Mouse (Mus musculus): ENCODE measurements around the gene Gm20388. TPM values are rescaled to one million over a fixed set of nuclear protein-coding genes. Genes with fewer than 3 reads are reported as not detected.

The Gm20388 gene
- polyA plus RNA-seq, 1 experiment from 2014 or later, result not detected

DNA sequence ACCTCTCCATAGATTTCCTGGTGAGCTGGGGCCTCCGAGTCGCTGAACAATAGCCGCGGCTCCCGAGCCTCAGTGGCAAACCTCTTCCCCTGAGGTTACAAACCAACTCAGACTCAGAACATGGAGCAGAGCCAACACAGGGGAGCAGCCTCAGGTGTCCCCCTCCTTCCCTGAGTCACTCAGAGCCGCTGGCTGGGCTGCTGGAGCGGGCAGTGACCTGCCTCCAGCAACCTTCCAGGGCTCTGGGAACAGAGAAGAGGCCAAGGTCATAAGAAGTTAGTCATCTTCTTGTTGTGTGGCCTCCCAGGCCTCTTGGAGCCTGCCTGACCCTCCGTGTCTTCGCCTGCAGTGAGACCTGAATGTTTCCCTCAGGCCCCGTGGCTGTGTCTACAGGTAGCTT lies 1107.6 kb downstream of the Gm20388 start:
- Histone ChIP-seq H3K36me3 (ENCODE audit: control insufficient read depth, insufficient read depth, low read length) (no peaks in the 10 kb centered on the region), H3K9ac (ENCODE audit: low read length) (no peak overlapping the region), H3K9me3 (ENCODE audit: control insufficient read depth, low read length) (no peaks in the 10 kb centered on the region), H3K4me3 (ENCODE audit: low read depth, low read length) (no peak overlapping the region), H3K4me2 (no peak overlapping the region), H3K27me3 (ENCODE audit: control insufficient read depth, insufficient read depth, low read length) (no peaks in the 10 kb centered on the region), H3K27ac (ENCODE audit: low read depth, low read length) (no peak overlapping the region), H3K4me1 (ENCODE audit: control insufficient read depth, insufficient read depth, low read length) (no peaks in the 10 kb centered on the region; the same call in 1 of the 2 replicates)
- DNase-seq (ENCODE audit: low spot score, missing footprints) (no peak), ATAC-seq (ENCODE audit: low FRiP score) (no peak)
- whole genome bisulfite sequencing, result 83% methylated on average over 10 of the region's 10 CpGs

DNA sequence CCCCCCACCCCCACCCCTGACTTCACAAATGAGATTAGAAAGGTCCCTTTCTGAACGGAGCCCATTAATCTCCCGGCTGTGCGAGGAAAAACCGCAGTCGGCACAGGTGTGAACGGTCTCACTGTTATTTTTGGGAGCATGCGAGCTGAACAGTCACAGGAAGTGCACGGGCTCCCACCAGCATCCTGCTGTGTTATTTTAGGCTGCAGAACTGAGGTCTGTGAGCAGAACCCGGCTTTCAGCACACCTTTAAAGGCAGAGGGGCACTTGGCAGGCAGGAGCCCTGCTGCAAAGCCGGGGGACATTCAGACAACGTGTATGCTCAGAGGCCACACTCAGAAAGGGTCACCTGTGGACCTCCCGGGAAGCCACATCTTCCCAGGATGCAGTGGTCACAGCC lies 1110.8 kb downstream of the Gm20388 start:
- WGBS, result 59% methylated on average over 12 of the region's 12 CpGs
- Histone ChIP-seq H3K9me3 (ENCODE audit: control insufficient read depth, low read length) (no peaks in the 10 kb centered on the region), H3K4me1 (ENCODE audit: control insufficient read depth, insufficient read depth, low read length) (no peaks in the 10 kb centered on the region), H3K4me3 (ENCODE audit: low read depth, low read length) (no peak overlapping the region), H3K9ac (ENCODE audit: low read length) (no peak overlapping the region), H3K27ac (ENCODE audit: low read depth, low read length) (no peak overlapping the region), H3K27me3 (ENCODE audit: control insufficient read depth, insufficient read depth, low read length) (no peaks in the 10 kb centered on the region), H3K4me2 (no peak overlapping the region), H3K36me3 (ENCODE audit: control insufficient read depth, insufficient read depth, low read length) (no peaks in the 10 kb centered on the region)
- DNase-seq (ENCODE audit: low spot score, missing footprints) (peak; percentile 60), ATAC-seq (ENCODE audit: low FRiP score) (no peak)

DNA sequence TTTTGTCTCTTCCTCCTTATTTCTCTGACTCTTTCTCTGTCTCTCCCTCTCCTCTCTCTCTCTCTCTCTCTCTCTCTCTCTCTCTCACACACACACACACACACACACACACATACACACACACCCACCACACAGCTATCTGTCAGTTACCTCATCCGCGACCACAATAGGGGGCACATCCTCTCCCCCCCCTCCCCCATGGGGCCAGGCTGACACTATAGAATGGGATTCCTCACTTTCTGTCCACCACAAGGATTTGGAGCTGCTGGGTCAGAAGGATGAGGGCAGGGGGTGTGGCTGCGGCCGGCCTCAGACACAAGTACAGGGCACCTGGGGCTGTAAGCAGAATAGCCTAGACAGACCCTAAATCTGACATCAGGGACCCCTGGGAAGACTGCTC lies 1112.4 kb downstream of the Gm20388 start:
- DNase-seq (ENCODE audit: low spot score, missing footprints), result no peak

DNA sequence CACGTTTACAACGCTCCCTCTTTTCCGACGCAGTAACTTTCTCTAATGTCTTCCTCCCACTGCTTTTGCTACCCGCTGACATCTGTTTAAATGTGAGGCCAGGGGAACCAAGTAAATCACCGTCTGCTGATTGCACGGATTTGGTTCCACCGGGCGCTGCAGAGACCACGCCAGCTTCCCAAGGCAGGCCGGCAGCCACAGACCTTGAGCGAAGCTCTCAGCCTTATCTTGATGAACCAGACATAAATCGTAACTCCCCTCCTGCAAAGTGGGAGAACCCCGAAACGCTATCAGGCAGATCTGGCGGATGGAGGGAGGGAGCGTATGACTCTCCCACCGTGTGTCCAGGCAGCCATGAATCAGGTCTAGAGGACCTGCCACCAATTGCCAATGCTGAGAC lies 1113.1 kb downstream of the Gm20388 start:
- H3K4me1 ChIP-seq (ENCODE audit: control insufficient read depth, insufficient read depth, low read length), result no peaks in the 10 kb centered on the region
- 75% methylated on average over 18 of the region's 18 CpGs for WGBS
- H3K36me3 ChIP-seq (ENCODE audit: control insufficient read depth, insufficient read depth, low read length), result no peaks in the 10 kb centered on the region
- H3K9me3 ChIP-seq (ENCODE audit: control insufficient read depth, low read length), result no peaks in the 10 kb centered on the region
- no peak overlapping the region for H3K4me3 ChIP-seq (ENCODE audit: low read depth, low read length)
- H3K9ac ChIP-seq (ENCODE audit: low read length), result no peak overlapping the region
- H3K4me2 ChIP-seq, result no peak overlapping the region
- no peaks in the 10 kb centered on the region for H3K27me3 ChIP-seq (ENCODE audit: control insufficient read depth, insufficient read depth, low read length)
- ATAC-seq (ENCODE audit: low FRiP score), result no peak
- H3K27ac ChIP-seq (ENCODE audit: low read depth, low read length), result no peak overlapping the region
- no peak for DNase-seq (ENCODE audit: low spot score, missing footprints)

More for the DNA sequence above, 1112.4 kb downstream of the Gm20388 start:
- H3K36me3 ChIP-seq (ENCODE audit: control insufficient read depth, insufficient read depth, low read length), result no peaks in the 10 kb centered on the region
- H3K27me3 ChIP-seq (ENCODE audit: control insufficient read depth, insufficient read depth, low read length), result no peaks in the 10 kb centered on the region
- H3K9me3 ChIP-seq (ENCODE audit: control insufficient read depth, low read length), result no peaks in the 10 kb centered on the region
- ATAC-seq (ENCODE audit: low FRiP score), result no peak
- H3K4me1 ChIP-seq (ENCODE audit: control insufficient read depth, insufficient read depth, low read length), result no peaks in the 10 kb centered on the region
- 84% methylated on average over 4 of the region's 4 CpGs for WGBS
- no peak overlapping the region for H3K4me2 ChIP-seq
- no peak overlapping the region for H3K27ac ChIP-seq (ENCODE audit: low read depth, low read length)
- H3K9ac ChIP-seq (ENCODE audit: low read length), result no peak overlapping the region
- H3K4me3 ChIP-seq (ENCODE audit: low read depth, low read length), result no peak overlapping the region

DNA sequence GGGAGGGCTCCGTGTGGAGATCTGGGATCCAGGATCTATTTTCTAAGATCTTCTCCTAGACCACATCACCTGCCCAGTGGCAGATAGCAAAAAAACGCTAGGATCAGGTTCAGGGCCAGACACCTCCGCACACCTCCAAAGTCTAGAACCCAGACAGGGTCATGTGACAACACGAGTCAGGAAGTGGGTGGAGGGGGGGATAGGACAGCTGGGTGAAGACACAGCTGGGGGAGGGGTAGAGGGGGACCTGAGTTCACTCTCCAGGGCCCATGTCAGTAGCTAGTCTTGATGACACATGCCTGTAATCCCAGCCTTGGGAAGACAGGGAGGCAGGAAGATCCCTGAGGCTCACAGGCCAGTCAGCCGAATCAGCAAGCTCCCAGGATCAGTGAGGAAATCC lies 1114.8 kb downstream of the Gm20388 start:
- Histone ChIP-seq H3K27me3 (ENCODE audit: control insufficient read depth, insufficient read depth, low read length) (no peaks in the 10 kb centered on the region), H3K4me3 (ENCODE audit: low read depth, low read length) (no peak overlapping the region), H3K4me2 (no peak overlapping the region), H3K36me3 (ENCODE audit: control insufficient read depth, insufficient read depth, low read length) (no peaks in the 10 kb centered on the region), H3K9me3 (ENCODE audit: control insufficient read depth, low read length) (no peaks in the 10 kb centered on the region), H3K4me1 (ENCODE audit: control insufficient read depth, insufficient read depth, low read length) (no peaks in the 10 kb centered on the region), H3K27ac (ENCODE audit: low read depth, low read length) (no peak overlapping the region), H3K9ac (ENCODE audit: low read length) (no peak overlapping the region)
- DNase-seq (ENCODE audit: low spot score, missing footprints) (no peak), ATAC-seq (ENCODE audit: low FRiP score) (no peak)
- WGBS, result 77% methylated on average over 5 of the region's 5 CpGs

DNA sequence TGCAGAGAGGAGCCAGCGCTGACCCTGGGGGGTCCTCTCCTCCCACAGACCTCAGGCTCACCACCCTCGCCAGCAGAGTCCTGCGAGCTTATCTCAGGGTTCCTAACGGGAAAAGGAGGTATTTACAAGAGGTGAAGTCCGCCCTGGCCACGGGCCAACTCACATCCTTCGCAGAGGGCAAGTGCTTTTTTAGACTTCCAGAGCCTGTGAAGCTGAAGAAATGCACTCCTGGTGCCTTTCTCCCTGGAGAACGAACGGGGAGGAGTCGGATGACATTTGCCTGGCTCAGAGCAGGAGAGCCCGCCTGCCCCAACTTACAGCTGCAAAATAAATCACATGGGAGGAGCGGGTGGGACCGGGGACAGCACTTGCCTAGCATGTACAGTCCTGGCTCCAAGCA lies 1117.1 kb downstream of the Gm20388 start:
- DNase-seq (ENCODE audit: low spot score, missing footprints) (no peak), ATAC-seq (ENCODE audit: low FRiP score) (no peak)
- H3K27me3 ChIP-seq (ENCODE audit: control insufficient read depth, insufficient read depth, low read length), result no peaks in the 10 kb centered on the region
- H3K36me3 ChIP-seq (ENCODE audit: control insufficient read depth, insufficient read depth, low read length), result no peaks in the 10 kb centered on the region
- no peak overlapping the region for H3K27ac ChIP-seq (ENCODE audit: low read depth, low read length)
- 59% methylated on average over 13 of the region's 13 CpGs for WGBS
- no peak overlapping the region for H3K4me3 ChIP-seq (ENCODE audit: low read depth, low read length)
- H3K4me1 ChIP-seq (ENCODE audit: control insufficient read depth, insufficient read depth, low read length), result no peaks in the 10 kb centered on the region
- no peaks in the 10 kb centered on the region for H3K9me3 ChIP-seq (ENCODE audit: control insufficient read depth, low read length)
- no peak overlapping the region for H3K4me2 ChIP-seq
- no peak overlapping the region for H3K9ac ChIP-seq (ENCODE audit: low read length)

DNA sequence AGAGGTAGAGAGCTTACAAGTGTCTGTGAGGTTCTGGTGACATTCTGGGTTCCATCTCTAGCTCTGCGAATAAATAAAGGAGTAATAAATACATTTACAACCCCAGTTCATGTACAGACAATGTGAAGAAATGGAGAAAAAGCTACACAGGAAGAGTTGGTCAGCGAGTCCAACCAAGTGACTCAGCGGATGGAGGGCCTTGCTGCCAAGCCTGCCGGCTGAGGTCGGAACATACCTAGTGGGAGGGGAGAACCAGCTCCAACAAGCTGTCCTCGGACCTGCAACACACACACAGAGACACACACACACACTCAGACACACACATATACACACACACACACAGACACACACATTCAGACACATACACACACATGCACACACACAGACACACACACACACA lies 1118.4 kb downstream of the Gm20388 start:
- WGBS, result 89% methylated on average over 6 of the region's 6 CpGs
- no peak overlapping the region for H3K4me3 ChIP-seq (ENCODE audit: low read depth, low read length)
- ATAC-seq (ENCODE audit: low FRiP score), result no peak

DNA sequence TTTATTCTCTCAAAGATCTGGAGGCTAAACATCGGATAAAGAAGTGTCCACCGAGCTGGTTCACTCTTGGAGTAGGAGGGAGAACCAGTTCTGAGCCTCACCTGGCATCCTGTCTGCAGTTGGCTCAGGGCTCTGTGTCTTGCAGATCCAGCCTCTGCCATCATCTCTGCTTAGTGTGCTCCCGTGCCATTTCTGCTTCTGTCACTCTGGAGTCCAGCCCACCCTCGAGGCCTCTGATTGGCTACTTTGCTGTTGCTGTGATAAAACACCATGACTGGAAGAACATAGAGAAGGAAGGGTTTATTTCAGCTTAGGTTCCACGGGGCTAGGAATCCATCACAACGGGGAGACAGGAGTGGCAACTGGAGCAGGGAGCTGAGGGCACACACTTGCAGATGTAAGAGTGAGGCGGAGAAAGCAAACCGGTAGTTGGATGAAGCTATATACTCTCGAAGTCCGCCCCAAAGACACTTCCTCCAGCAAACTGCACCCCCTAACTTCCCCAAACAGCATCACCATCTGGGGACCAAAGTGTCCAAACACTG lies 1119.9 kb downstream of the Gm20388 start:
- H3K36me3 ChIP-seq (ENCODE audit: control insufficient read depth, insufficient read depth, low read length), result no peaks in the 10 kb centered on the region
- ATAC-seq (ENCODE audit: low FRiP score) (no peak), DNase-seq (ENCODE audit: low spot score, missing footprints) (peak; percentile 70)
- 78% methylated on average over 10 of the region's 10 CpGs for WGBS
- H3K4me2 ChIP-seq, result no peak overlapping the region
- H3K27me3 ChIP-seq (ENCODE audit: control insufficient read depth, insufficient read depth, low read length), result no peaks in the 10 kb centered on the region
- no peaks in the 10 kb centered on the region for H3K9me3 ChIP-seq (ENCODE audit: control insufficient read depth, low read length)
- no peaks in the 10 kb centered on the region for H3K4me1 ChIP-seq (ENCODE audit: control insufficient read depth, insufficient read depth, low read length)
- H3K27ac ChIP-seq (ENCODE audit: low read depth, low read length), result no peak overlapping the region
- no peak overlapping the region for H3K9ac ChIP-seq (ENCODE audit: low read length)
- H3K4me3 ChIP-seq (ENCODE audit: low read depth, low read length), result no peak overlapping the region

More for the DNA sequence above, 1118.4 kb downstream of the Gm20388 start:
- DNase-seq (ENCODE audit: low spot score, missing footprints), result peak; percentile 10
- Histone ChIP-seq H3K9ac (ENCODE audit: low read length) (no peak overlapping the region), H3K36me3 (ENCODE audit: control insufficient read depth, insufficient read depth, low read length) (no peaks in the 10 kb centered on the region), H3K9me3 (ENCODE audit: control insufficient read depth, low read length) (no peaks in the 10 kb centered on the region), H3K4me2 (no peak overlapping the region), H3K27ac (ENCODE audit: low read depth, low read length) (no peak overlapping the region), H3K4me1 (ENCODE audit: control insufficient read depth, insufficient read depth, low read length) (no peaks in the 10 kb centered on the region), H3K27me3 (ENCODE audit: control insufficient read depth, insufficient read depth, low read length) (no peaks in the 10 kb centered on the region)

DNA sequence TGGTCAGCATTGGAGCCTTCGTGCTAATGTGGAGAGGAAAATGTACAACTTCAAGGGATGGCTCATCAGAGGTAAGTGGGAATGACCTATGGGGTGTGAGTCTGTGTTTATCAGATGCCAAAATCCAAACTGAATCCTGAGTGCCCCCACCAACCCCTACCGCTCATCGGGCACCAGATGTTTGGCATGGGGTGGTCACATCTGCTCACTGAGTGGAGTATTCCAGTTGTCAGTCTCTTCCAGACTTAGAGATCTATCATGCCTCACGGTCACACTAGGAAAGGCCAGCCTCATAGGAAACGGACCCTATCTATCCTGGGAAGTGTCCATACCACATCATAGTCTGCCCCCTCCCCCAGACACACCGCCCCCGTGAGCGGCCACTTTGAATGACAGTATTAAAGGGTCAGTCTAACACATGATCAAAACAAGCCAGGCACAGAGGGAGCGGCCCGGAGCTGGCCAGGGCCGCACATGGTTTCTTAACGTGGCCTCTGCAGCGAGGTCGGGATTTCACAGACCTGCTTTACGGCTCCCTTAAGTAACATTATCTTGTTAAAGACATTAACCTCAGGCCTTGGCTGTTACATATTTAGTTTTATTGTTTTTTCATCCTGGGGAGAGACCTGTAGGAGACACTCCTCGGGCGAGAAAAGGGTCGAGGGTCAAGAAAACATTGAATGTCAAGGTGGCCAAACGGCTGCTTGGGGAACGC lies 1122.8 kb downstream of the Gm20388 start:
- H3K4me2 ChIP-seq, result no peak overlapping the region
- no peak overlapping the region for H3K27ac ChIP-seq (ENCODE audit: low read depth, low read length)
- 79% methylated on average over 20 of the region's 20 CpGs for WGBS
- H3K36me3 ChIP-seq (ENCODE audit: control insufficient read depth, insufficient read depth, low read length), result no peaks in the 10 kb centered on the region
- H3K9ac ChIP-seq (ENCODE audit: low read length), result no peak overlapping the region
- no peaks in the 10 kb centered on the region for H3K4me1 ChIP-seq (ENCODE audit: control insufficient read depth, insufficient read depth, low read length)
- no peak overlapping the region for H3K4me3 ChIP-seq (ENCODE audit: low read depth, low read length)
- DNase-seq (ENCODE audit: low spot score, missing footprints) (peak; percentile 54), ATAC-seq (ENCODE audit: low FRiP score) (no peak)
- H3K9me3 ChIP-seq (ENCODE audit: control insufficient read depth, low read length), result no peaks in the 10 kb centered on the region
- H3K27me3 ChIP-seq (ENCODE audit: control insufficient read depth, insufficient read depth, low read length), result no peaks in the 10 kb centered on the region

Measured in midbrain, embryonic 11.5 days (tissue).